Mouse (Mus musculus): ENCODE measurements around the gene Capn15. TPM values are rescaled to one million over a fixed set of nuclear protein-coding genes. Genes with fewer than 3 reads are reported as not detected.

The Capn15 gene
- polyA plus RNA-seq, 1 experiment: 49.5 TPM

GRCm38 (mm10) chr17:25951225-25951802 lies 34.3 kb downstream of the Capn15 start:
- TF ChIP-seq GATA1 (IDR thresholded peaks at IDR 0.05; ENCODE audit: low read length): no peak

- no peak for TF ChIP-seq GATA1 (IDR thresholded peaks at IDR 0.05; ENCODE audit: low read length)
Measured at GRCm38 (mm10) chr17:25950706-25951105, 34.9 kb downstream of the Capn15 start.

GRCm38 (mm10) chr17:25949981-25950380 lies 35.6 kb downstream of the Capn15 start:
- TF ChIP-seq GATA1 (IDR thresholded peaks at IDR 0.05; ENCODE audit: low read length): no peak

GRCm38 (mm10) chr17:25948051-25948450 lies 37.5 kb downstream of the Capn15 start:
- no peak for TF ChIP-seq GATA1 (IDR thresholded peaks at IDR 0.05; ENCODE audit: low read length)

GRCm38 (mm10) chr17:25947576-25947975 lies 38.0 kb downstream of the Capn15 start:
- no peak for TF ChIP-seq GATA1 (IDR thresholded peaks at IDR 0.05; ENCODE audit: low read length)

GRCm38 (mm10) chr17:25946891-25947290 lies 38.7 kb downstream of the Capn15 start:
- no peak for TF ChIP-seq GATA1 (IDR thresholded peaks at IDR 0.05; ENCODE audit: low read length)

DNA sequence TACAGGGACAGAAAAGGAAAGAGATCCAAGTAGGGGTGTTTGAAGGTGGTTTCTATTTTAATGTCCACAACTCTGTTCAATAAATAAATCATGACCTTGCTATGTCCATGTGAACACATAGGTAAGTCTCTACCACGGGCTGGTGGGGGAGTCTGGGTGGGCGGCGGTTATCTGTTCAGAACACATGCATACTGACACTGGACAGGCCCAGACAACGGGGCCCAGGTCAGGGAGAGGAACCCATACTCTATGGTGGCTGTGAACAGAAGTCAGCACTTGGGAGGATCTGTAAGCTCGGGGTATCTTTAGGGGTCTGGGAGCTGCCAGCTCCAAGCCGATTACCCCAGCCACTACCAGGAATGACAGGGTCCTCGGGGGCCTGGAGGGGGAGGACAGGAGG lies 39.2 kb downstream of the Capn15 start:
- no peak for TF ChIP-seq GATA1 (IDR thresholded peaks at IDR 0.05; ENCODE audit: low read length)

- TF ChIP-seq GATA1 (IDR thresholded peaks at IDR 0.05; ENCODE audit: low read length): no peak
Measured at GRCm38 (mm10) chr17:25945517-25946155, 40.0 kb downstream of the Capn15 start.

- TF ChIP-seq GATA1 (IDR thresholded peaks at IDR 0.05; ENCODE audit: low read length): no peak
Measured at GRCm38 (mm10) chr17:25944366-25945163, 41.0 kb downstream of the Capn15 start, which contains the start of the genes Pigq and Nhlrc4. Gene Pigq, minus strand, starts transcription at chr17:25944936. Gene Nhlrc4, minus strand, starts transcription at chr17:25944961.

DNA sequence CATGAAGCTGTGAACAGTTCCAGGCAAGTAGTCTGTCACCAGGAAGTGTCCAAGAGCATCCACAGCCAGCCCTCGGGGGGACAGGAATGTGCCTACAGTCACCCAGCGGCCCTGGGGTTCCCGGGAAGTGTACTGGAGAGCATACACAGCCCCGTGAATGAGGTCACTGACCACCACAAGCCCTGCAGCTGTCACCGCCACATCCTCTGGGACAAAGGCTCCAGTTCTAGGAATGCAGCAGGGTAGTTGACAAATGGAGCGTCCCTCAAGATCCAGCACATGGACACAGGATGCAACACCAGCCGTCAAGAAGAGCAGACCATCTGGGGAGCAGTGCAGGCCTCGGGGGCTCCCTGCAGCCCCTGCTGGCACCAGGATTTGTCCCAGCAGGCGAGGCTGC lies 41.8 kb downstream of the Capn15 start:
- no peak for TF ChIP-seq GATA1 (IDR thresholded peaks at IDR 0.05; ENCODE audit: low read length)

DNA sequence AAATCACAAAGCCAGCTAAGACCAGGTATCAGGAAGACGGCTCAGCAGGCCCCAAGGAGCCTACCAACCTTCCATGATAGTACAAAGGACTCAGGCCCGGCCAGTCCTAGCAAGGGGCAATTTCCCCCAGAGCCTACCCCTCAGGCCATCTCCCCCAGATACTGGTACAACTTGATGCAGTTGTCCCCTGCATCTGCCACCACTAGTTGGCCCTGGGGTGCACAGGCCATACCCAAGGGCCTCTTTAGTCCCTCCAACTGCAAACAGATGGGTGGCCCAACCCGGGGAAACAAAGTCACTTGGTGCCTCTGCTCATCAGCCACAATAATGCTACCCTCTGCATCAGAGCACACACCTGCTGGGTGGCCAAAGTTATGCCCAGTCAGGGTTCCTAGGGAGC lies 42.4 kb downstream of the Capn15 start:
- no peak for TF ChIP-seq GATA1 (IDR thresholded peaks at IDR 0.05; ENCODE audit: low read length)

DNA sequence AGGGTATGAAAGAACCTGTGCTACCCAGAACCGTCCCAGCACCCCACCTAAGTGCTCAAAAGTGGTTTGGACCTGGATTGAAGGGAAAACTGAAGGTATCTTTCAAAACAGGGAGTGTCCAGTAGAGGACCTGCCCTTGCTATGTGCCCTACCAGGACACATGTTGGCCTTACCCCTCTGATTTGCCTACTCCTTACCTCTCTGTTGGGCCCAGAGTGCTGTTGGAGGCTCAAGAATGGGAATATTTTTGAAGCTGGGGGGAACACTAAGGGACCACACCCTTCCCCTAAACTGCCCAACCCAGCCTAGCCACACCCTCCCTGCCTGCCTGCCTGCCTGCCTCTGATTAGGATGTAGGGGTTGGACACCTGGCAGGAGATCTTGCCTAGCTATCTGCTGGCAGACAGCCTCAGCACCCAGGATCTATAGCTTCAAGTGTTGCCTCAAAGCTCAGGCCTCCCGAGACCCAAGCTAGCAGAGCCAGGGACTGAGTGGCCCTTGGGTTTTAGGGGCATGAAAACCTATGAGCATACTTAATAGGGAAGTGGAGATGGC lies 42.9 kb downstream of the Capn15 start:
- TF ChIP-seq GATA1 (IDR thresholded peaks at IDR 0.05; ENCODE audit: low read length): peak; percentile 69

DNA sequence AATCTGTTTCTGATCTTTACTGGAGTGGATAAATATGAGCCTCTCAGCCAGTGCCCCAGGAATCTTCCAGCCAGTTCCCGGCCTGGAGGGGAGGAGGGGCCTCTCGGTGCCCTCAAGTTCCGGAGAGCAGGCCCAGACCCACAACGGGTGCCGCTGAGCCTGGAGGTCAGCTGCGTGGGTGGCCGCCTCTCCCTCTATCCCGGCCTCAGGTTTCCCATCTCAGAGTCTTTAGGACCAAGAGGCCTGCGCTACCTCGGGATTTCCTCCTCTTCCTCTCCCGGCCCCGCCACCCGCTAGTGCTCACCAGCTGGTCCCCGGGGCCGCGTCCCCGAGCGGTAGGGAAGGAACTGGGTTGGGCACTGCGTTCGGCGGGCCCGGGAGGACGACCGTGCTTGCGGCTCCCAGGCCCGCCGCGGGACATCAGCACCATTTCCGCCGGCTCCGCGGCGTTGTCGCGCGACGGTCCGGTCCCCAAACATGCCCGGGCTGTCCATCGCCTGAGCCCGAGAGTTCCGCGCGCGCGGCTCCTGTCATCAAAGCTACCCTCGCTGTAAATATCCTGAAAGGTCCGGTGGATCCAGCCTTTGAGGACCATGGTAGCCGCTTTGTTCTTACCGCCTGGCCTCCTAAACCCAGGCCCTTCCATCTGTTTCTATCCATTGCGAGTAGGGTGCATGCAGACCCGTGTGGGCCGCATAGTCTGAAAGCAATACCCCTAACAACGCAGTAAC lies 43.9 kb downstream of the Capn15 start:
- no peak for TF ChIP-seq GATA1 (IDR thresholded peaks at IDR 0.05; ENCODE audit: low read length)

- TF ChIP-seq GATA1 (IDR thresholded peaks at IDR 0.05; ENCODE audit: low read length): no peak
Measured at GRCm38 (mm10) chr17:25934526-25934925, 51.1 kb downstream of the Capn15 start.

GRCm38 (mm10) chr17:25925348-25925747 lies 60.2 kb downstream of the Capn15 start:
- no peak for TF ChIP-seq GATA1 (IDR thresholded peaks at IDR 0.05; ENCODE audit: low read length)
